Mouse (Mus musculus) testis, adult 2 months (tissue): ENCODE results near the gene Myo9a.

Experiments
- CTCF ChIP-seq: fragments of 200-500 bp; IDR thresholded peaks from 2 replicates; pipeline ENCODE4 v1.5.1; 2012; ENCODE audit warnings: low read depth, mild to moderate bottlenecking, inconsistent platforms, low read length, moderate library complexity; ENCODE audit not compliant: control insufficient read depth, insufficient read depth, insufficient replicate concordance
- POLR2A ChIP-seq: fragments of 200-500 bp; IDR thresholded peaks from 2 replicates; pipeline ENCODE4 v1.6.1; 2012; ENCODE audit warnings: low read depth, mild to moderate bottlenecking, inconsistent platforms, low read length, moderate library complexity; ENCODE audit not compliant: control insufficient read depth

- TF ChIP-seq CTCF (no peak), POLR2A (no peak)
These were observed 190.5 kb downstream of the Myo9a start for GRCm38 (mm10) chr9:59940913-59941884.
